Mouse (Mus musculus) adrenal gland, postnatal 4 days (tissue): ENCODE data around the gene Scarf1. TPM values are rescaled to one million over a fixed set of nuclear protein-coding genes. Genes with fewer than 3 reads are reported as not detected.
A peak's percentile ranks its signal among the peaks of the same experiment; 100 is the strongest.

Source experiments
- DNase-seq, 2 experiments: peaks; one replicate each; pipeline ENCODE4 v3.0.0; 2021 to 2022; ENCODE audit warnings: low spot score in 2 of 2, mixed read lengths in 2 of 2
- total RNA-seq, 2 experiments: library from RNA; stranded (reverse); gene quantifications; 2 replicates each; pipeline ENCODE4 v1.2.3; 2021

The Scarf1 gene
- total RNA-seq, 2 experiments from 2014 or later: 13.8 to 14.4 TPM

- peak; percentile 88 to 93 for DNase-seq
These were observed 2.7 kb upstream of the Scarf1 start for GRCm38 (mm10) chr11:75510627-75510993.

- no peak for DNase-seq
These were observed 2.1 kb upstream of the Scarf1 start for GRCm38 (mm10) chr11:75511213-75511612.

DNA sequence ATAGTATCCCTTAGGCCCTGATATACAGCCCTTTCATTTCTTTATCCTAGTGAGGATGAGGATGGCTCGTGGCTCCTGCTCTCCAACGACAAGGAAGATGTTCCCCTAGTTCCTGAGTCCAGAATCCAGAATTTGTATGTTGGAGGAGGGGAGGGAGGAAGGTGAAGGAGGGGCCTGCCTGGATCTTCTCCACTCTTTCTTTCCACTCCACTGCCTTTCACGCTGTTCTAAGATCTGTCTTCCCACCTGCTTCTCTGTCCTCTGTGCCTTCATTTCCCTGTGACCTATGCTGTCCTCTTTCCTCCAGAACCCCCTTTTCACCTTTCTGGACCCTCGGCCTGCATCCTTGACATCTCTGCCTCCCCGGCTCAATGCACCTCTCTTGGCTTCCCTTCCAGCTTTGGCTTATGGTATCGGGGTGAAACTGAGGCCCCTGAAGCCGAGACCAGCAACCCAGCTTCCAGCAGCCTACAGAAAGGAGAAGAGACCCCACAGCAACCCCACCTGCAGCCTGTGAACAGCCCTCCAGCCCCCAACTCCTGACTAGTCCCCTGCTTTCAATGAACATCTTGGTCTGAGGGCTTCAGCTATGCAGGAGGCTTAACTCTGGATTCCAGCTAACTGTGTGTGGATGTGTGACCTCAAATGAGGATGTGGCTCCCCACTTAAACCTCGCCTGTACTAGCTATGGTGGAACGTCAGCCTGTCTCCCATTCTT lies 880 bp upstream of the Scarf1 start:
- DNase-seq: no peak

DNA sequence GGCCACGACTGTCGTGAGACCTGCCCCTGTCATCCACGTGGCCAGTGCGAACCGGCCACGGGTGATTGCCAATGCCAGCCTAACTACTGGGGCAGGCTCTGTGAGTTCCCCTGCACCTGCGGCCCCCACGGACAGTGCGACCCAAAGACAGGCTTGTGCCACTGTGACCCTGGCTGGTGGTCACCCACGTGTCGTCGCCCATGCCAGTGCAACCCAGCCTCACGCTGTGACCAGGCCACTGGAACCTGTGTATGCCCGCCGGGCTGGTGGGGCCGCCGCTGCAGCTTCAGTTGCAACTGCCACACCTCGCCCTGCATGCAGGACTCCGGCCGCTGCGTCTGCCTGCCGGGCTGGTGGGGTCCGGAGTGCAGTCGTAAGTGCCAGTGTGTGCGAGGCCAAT lies 1.8 kb downstream of the Scarf1 start:
- DNase-seq: no peak

GRCm38 (mm10) chr11:75519834-75520633 lies 6.7 kb downstream of the Scarf1 start:
- DNase-seq: no peak

GRCm38 (mm10) chr11:75521609-75522008 lies 8.3 kb downstream of the Scarf1 start:
- DNase-seq: no peak

DNA sequence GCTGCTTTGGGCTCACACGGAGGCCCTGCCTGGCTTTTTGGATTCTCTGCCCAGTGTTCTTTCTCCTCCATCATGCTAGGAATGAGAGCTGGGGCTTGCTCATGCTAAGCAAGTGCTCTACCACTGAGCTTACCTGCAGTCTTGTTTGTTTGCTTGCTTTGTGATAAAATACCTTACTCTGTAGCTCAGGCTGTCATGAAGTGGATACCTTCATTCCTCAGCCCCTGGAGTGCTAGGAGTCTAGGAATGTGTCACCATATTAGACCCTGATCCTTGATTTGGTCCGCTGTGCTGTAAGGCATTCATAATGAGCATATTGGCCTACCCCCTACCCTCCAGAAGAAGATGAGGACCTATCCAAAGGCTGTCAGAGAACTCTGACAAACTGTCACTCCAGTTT lies 9.5 kb downstream of the Scarf1 start:
- no peak for DNase-seq

- no peak for DNase-seq
These were observed 12.3 kb downstream of the Scarf1 start for GRCm38 (mm10) chr11:75525531-75526125.

DNA sequence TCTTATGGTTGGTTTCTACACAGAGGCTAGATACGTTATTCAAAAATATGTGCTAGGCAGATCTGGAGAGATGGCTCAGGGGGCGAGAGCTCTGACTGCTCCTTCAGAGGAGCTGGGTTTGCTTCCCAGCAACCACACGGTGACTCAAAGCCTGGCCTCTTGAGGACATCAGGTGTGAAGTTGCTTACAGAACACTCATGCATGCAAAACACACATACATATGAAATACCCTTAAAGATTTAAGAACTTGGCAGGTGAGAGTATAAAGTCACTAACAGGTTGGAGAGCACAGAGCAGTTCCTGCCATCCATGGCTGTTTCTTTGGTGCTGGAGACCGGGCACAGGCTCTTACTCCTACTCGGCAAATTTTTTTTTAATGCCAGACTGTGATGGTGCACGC lies 13.6 kb downstream of the Scarf1 start:
- DNase-seq: no peak

GRCm38 (mm10) chr11:75529771-75530170 lies 16.4 kb downstream of the Scarf1 start:
- no peak for DNase-seq

- DNase-seq: peak; percentile 98 to 99
These were observed 17.0 kb downstream of the Scarf1 start for GRCm38 (mm10) chr11:75530325-75530724.

DNA sequence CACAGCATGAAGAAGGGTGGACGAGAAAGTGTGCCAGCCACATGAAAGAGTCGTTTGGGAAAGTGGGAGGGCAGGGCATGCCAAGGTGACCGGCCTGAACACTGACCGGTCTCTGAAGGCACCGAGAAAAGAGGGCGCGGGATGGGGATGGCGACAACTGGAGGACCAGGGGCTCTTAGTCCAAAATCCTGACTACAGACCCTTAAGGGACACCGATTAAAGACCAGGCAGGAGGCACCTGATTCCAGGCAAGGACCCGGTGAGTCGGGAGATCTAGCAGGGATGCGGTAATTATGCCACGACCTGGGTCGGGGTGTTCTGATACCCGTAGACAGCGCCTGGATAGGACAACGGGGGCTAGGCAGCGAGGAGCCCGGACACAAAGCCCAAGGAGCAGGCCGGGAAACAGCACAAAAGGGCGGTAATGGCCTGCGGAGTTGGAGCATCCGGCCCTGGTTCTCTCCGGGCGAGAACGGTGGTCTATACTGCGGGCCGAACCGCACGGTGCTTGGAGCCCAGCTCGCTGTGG lies 17.6 kb downstream of the Scarf1 start:
- DNase-seq: no peak

GRCm38 (mm10) chr11:75531469-75532242 lies 18.3 kb downstream of the Scarf1 start, which contains the start of gene Slc43a2:
Slc43a2 (plus strand) TSS chr11:75531694.
- DNase-seq: peak; percentile 79 to 90

- DNase-seq: no peak
These were observed 19.3 kb downstream of the Scarf1 start for GRCm38 (mm10) chr11:75532340-75533277.

GRCm38 (mm10) chr11:75533314-75534015 lies 20.1 kb downstream of the Scarf1 start:
- no peak for DNase-seq

- no peak for DNase-seq
These were observed 21.1 kb downstream of the Scarf1 start for GRCm38 (mm10) chr11:75534286-75535033.

DNA sequence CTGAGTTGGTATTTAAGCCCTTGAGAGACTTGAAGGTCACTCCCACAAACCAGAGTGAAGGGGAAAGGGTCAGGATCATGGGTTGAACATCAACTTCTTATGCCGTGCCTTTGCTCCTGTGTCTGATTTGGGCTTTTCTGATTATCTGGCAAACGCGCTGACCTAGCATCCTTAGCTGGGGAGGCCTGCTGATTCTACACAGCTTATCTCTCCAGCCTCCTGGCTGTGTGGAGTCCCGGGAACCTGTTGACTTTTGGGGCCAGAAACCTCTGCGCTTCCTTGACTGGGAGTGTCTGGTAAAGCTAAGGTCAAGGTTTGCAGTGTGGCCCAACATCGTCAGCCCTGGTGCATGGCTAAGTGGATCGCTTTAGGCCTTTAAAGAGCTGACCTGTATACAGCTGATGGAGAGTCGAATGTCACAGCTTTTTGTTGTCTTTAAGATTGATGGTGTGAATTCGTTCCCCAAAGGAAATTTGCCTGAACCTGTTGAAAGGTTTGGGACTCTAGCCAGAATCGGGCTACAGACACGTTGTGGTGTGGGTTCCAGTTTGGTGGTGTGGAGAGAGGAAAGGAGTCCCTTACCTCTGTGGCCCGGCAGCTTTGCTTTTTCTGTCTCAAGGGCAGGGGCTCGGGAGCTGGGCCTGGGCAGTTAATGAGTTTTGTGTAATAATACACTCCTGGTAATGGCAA lies 21.9 kb downstream of the Scarf1 start:
- DNase-seq: no peak
